Mouse (Mus musculus) midbrain, embryonic 14.5 days (tissue): ENCODE measurements around the gene Ankrd50. TPM values are rescaled to one million over a fixed set of nuclear protein-coding genes. Genes with fewer than 3 reads are reported as not detected.

Source experiments
- ATAC-seq: fragments of 200-750 bp; cut with Nextera tagmentation; 2 replicates; pipeline ENCODE4 v1.8.0; 2017; ENCODE audit warnings: moderate number of reproducible peaks, moderate library complexity; ENCODE audit not compliant: low FRiP score, low TSS enrichment
- DNase-seq: peaks from one replicate; pipeline ENCODE4 v3.0.0-alpha.2; 2015
- H3K27ac ChIP-seq: fragments of 300-500 bp; sonication (generic); replicated peaks from 2 replicates; pipeline ENCODE4 v1.5.1; 2014; ENCODE audit warnings: mild to moderate bottlenecking, low read depth, low read length, moderate library complexity
- H3K27me3 ChIP-seq: fragments of 300-500 bp; sonication (generic); 2 replicates; pipeline ENCODE4 v1.6.1; 2014; ENCODE audit warnings: low read length, control low read depth, mixed read lengths; ENCODE audit not compliant: control insufficient read depth, insufficient read depth
- H3K36me3 ChIP-seq: fragments of 300-500 bp; sonication (generic); 2 replicates; pipeline ENCODE4 v1.6.1; 2014; ENCODE audit warnings: low read length, control low read depth; ENCODE audit not compliant: control insufficient read depth, insufficient read depth
- H3K4me1 ChIP-seq: fragments of 300-500 bp; sonication (generic); 2 replicates; pipeline ENCODE4 v1.6.1; 2014; ENCODE audit warnings: mild to moderate bottlenecking, antibody characterized with exemption, low read length, control low read depth; ENCODE audit not compliant: control insufficient read depth, insufficient read depth
- H3K4me2 ChIP-seq: fragments of 300-500 bp; sonication (generic); 2 replicates; pipeline ENCODE4 v1.6.1; 2014; ENCODE audit warnings: mild to moderate bottlenecking, low read length, moderate library complexity
- H3K4me3 ChIP-seq: fragments of 300-500 bp; sonication (generic); replicated peaks from 2 replicates; pipeline ENCODE4 v1.5.1; 2014; ENCODE audit warnings: low read depth, low read length
- H3K9ac ChIP-seq: fragments of 300-500 bp; sonication (generic); replicated peaks from 2 replicates; pipeline ENCODE4 v1.6.1; 2014; ENCODE audit warnings: mild to moderate bottlenecking, low read length, moderate library complexity
- H3K9me3 ChIP-seq: fragments of 300-500 bp; sonication (generic); 2 replicates; pipeline ENCODE4 v1.6.1; 2016; ENCODE audit warnings: low read length, control low read depth, mixed read lengths; ENCODE audit not compliant: control insufficient read depth
- WGBS: fragments of 180-500 bp; shearing (Covaris S2); extraction: QIAGEN DNeasy Blood & Tissue Kit; methylation state at CpG from one replicate; pipeline ENCODE4 v1.1.7; 2014; 5-methylcytosine and 5-hydroxymethylcytosine counted together
- polyA plus RNA-seq: library from polyadenylated mRNA; unstranded; fragments of >200 nt; fragmentation: Nextera tagmentation; extraction: Ambion mirVana; gene quantifications from 2 replicates; pipeline ENCODE4 v1.2.1, GENCODE M21; 2014

Gene Ankrd50
- polyA plus RNA-seq, 1 experiment from 2014 or later = 37.1 TPM

DNA sequence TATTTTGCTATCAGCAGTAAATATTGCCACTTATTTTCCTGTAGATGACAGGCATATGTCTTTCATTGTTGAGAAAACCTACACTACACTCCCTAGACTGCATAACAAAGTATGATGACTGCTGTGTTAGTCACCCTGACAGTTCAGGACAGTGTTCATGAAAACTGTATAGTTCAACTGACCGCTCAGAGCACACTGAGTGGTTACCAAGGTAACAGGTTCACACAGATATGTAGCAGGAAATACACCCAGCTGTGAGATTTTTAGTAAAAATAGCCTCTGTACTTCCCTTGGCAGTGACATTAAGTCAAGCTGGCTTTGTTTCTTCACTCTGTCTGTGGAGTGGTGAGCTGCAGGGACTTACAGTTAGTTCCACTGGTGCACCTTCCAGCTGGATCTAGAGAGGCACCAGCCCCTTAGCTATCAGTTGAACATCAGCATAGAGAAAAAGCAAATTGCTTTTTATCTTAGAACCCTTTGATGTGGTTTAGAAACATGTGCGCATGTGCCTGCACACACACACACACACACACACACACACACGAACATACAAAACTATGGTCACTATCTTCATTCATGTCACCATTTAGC is 12.2 kb upstream of the Ankrd50 start:
- no peak overlapping the region for H3K4me3 ChIP-seq
- H3K9ac ChIP-seq = no peak overlapping the region
- 80% methylated on average over 3 of the region's 3 CpGs for WGBS
- no peaks in the 10 kb centered on the region for H3K27me3 ChIP-seq
- no peaks in the 10 kb centered on the region for H3K4me1 ChIP-seq
- DNase-seq = no peak
- no peak for ATAC-seq
- no peak overlapping the region for H3K4me2 ChIP-seq
- no peak overlapping the region for H3K27ac ChIP-seq
- no peaks in the 10 kb centered on the region for H3K9me3 ChIP-seq
- no peaks in the 10 kb centered on the region for H3K36me3 ChIP-seq

DNA sequence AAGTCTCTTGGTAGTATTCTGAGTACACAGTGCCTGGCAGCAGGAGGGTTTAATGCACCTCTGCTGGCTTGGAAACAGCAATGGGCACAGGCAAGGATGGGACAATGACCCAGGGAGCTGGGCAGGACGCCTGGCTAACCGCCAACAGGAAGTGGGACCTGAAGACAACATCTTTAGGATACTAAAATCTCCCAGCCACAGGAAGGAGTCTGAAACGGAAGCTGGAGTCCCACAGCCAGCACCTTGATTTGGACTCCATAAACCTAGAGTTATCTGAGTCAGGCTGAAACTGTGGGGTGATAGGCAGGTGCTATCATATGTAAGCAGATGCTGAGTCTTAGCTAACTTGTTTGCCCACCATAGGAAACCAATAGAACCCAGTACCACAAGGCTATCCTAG is 7.1 kb upstream of the Ankrd50 start:
- no peak overlapping the region for H3K27ac ChIP-seq
- no peak overlapping the region for H3K9ac ChIP-seq
- no peak overlapping the region for H3K4me2 ChIP-seq
- DNase-seq = no peak
- H3K36me3 ChIP-seq = no peaks in the 10 kb centered on the region
- no peaks in the 10 kb centered on the region for H3K27me3 ChIP-seq
- WGBS = 89% methylated on average over 3 of the region's 3 CpGs
- H3K9me3 ChIP-seq = no peaks in the 10 kb centered on the region
- H3K4me3 ChIP-seq = no peak overlapping the region
- H3K4me1 ChIP-seq = no peaks in the 10 kb centered on the region
- ATAC-seq = no peak

DNA sequence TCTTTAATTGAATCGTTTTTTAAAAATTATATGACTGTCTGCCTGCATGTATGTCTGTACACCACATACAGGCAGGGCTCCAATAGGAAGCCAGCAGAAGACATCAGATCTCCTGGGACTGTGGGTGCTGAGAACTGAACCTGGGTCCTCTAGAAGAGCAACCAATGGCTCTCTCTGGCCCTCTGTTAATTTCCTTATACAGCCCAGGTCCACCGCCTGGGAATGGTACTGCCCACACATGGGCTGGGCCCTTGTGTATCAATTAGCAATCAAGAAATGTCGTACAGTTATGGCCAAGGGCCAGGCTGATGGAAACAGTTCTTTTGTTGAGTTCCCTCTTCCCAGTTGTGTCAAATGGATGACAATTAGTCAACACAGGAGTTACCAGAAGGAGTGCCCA is 6.6 kb upstream of the Ankrd50 start:
- H3K4me1 ChIP-seq = no peaks in the 10 kb centered on the region
- DNase-seq (no peak), ATAC-seq (no peak)
- H3K4me3 ChIP-seq = no peak overlapping the region
- no peaks in the 10 kb centered on the region for H3K36me3 ChIP-seq
- no peak overlapping the region for H3K9ac ChIP-seq
- no peak overlapping the region for H3K27ac ChIP-seq
- WGBS = 82% methylated on average over 3 of the region's 3 CpGs
- H3K4me2 ChIP-seq = no peak overlapping the region
- no peaks in the 10 kb centered on the region for H3K9me3 ChIP-seq
- no peaks in the 10 kb centered on the region for H3K27me3 ChIP-seq

DNA sequence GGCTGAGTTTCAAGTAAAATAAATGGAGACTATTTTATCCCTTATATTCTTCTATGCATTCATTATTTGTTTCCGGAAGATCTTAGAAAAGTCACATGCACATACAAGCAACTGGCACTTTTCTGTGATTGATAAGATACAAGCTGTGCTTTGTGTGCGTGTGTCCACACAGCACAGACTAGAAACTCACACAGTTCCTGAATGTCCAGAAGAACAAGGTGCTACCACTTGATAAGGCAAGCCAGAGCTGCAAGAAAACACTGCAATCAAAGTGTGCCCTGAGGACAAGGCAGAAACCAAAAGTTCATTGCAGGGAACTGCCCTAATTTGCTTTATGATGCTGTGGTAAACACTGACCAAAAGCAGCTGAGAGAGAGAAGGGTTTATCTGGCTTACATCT is 6.1 kb upstream of the Ankrd50 start:
- Histone ChIP-seq H3K36me3 (no peaks in the 10 kb centered on the region), H3K27ac (no peak overlapping the region), H3K9ac (no peak overlapping the region), H3K4me1 (no peaks in the 10 kb centered on the region), H3K4me2 (no peak overlapping the region), H3K4me3 (no peak overlapping the region), H3K9me3 (no peaks in the 10 kb centered on the region), H3K27me3 (no peaks in the 10 kb centered on the region)
- no peak for ATAC-seq
- DNase-seq = no peak
- 92% methylated on average over 2 of the region's 2 CpGs for WGBS

DNA sequence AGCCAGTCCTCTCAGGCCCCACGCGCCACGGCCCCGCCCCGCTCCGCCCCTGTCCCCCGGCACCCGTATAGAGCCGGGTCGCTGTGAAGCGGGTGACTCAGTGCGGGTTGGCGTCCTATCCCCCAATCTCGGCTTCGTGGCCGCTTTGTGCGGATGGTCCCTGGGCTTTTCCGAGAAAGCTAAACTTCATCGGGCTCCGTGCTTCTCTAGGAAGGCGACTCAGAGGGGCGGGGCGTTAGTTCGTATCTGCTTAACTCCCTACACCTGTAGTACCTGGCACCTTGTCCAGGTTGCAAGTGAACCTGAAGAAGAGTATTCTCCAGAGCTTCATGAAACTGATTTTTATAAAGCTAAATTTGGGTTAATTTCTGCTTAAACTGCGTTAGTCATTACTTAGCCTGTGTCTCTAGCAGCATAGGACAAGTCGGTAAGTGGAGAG is 482 bp upstream of the Ankrd50 start:
- Histone ChIP-seq H3K36me3 (no peaks in the 10 kb centered on the region), H3K4me2 (peak overlapping the region; percentile 78), H3K4me1 (peaks cover 28% of the 10 kb centered on the region), H3K9me3 (no peaks in the 10 kb centered on the region), H3K27ac (peak overlapping the region; percentile 94; the same call in 1 of the 2 replicates), H3K9ac (no peak overlapping the region), H3K27me3 (no peaks in the 10 kb centered on the region), H3K4me3 (peak overlapping the region; percentile 93)
- 3% methylated on average over 26 of the region's 26 CpGs for WGBS
- DNase-seq (no peak), ATAC-seq (no peak; the same call in 1 of the 2 replicates)

DNA sequence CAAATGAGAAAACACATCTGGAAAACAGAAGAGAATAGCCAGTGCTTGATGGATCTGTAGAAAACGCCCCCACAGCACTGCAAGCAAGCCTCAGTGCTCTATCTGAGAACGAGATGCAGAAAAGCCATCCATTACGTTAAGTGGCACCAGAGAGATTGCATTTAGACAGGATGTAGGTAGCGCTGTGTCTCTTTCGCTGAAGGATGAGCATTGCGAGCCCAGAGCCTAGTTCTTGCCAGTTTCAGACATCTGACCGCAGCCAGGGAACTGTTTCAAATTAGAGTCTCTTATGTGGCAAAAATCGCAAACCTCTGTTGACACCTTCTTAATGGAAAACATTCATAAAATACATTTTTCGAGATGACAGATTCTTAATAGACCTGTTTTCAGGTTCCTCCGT is 1.1 kb downstream of the Ankrd50 start:
- peak; percentile 58 for DNase-seq
- Histone ChIP-seq H3K4me1 (peaks cover 42% of the 10 kb centered on the region), H3K9me3 (no peaks in the 10 kb centered on the region), H3K27ac (0 out of 2 replicates have a peak overlapping the region, but pooled peaks have one; percentile 23), H3K36me3 (0 out of 2 replicates have a peak, but pooled peaks cover under 1% of the 10 kb centered on the region), H3K9ac (peak overlapping the region; percentile 96), H3K4me2 (peak overlapping the region; percentile 78), H3K27me3 (no peaks in the 10 kb centered on the region), H3K4me3 (peak overlapping the region; percentile 93)
- no peak for ATAC-seq
- 18% methylated on average over 10 of the region's 10 CpGs for WGBS

DNA sequence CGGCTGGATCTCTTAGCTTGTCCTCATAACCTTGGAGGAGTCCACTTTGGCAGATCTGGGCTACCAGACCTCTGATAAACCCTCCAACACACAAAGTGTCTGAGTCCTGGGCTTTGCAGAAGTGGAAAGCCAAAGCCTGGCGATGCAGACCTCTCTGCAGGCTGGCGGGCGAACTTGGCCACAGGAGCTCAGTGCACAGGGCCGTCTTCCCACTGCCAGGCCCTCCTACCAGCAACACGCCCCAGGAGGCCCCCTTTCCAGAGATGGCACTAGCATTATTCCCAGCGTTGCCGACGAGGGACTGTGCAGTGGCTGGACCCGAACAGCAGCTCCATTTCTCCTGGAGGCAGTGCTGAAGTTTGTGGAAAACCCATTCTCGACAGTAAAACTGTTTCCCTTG is 1.9 kb downstream of the Ankrd50 start:
- Histone ChIP-seq H3K36me3 (peaks cover 6% of the 10 kb centered on the region; the same call in 1 of the 2 replicates), H3K4me1 (peaks cover 49% of the 10 kb centered on the region)

DNA sequence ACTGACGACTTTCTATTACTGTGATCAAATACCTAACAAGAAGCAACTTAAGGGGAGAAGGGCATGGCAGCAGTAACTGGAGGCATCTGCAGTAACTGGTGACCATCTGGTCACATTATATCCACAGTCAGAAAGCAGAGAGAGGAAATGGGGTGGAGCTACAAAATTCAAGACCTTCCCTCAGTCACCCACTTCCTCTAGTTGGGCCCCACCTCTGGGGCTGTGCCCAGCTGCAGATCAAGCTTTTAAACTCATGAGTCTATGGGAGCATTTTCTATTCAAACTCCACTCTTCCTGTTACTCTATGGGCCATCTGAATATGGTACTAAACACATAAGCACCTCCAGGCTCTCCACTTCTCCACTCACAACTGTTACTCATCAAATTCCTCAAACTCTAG is 3.5 kb downstream of the Ankrd50 start:
- Histone ChIP-seq H3K27ac (no peak overlapping the region), H3K9ac (peak overlapping the region; percentile 27; the same call in 1 of the 2 replicates), H3K4me1 (peaks cover 54% of the 10 kb centered on the region), H3K27me3 (no peaks in the 10 kb centered on the region), H3K4me3 (peak overlapping the region; percentile 93), H3K4me2 (peak overlapping the region; percentile 78), H3K36me3 (peaks cover 11% of the 10 kb centered on the region), H3K9me3 (no peaks in the 10 kb centered on the region)
- ATAC-seq (no peak), DNase-seq (no peak)
- WGBS = 67% methylated on average over 1 of the region's 1 CpGs

More for the DNA sequence above, 1.9 kb downstream of the Ankrd50 start:
- peak overlapping the region; percentile 93 for H3K4me3 ChIP-seq
- DNase-seq = peak; percentile 36
- H3K9me3 ChIP-seq = no peaks in the 10 kb centered on the region
- peak overlapping the region; percentile 96; the same call in 1 of the 2 replicates for H3K9ac ChIP-seq
- WGBS = 15% methylated on average over 11 of the region's 11 CpGs
- peak overlapping the region; percentile 78 for H3K4me2 ChIP-seq
- ATAC-seq = no peak
- no peak overlapping the region for H3K27ac ChIP-seq
- no peaks in the 10 kb centered on the region for H3K27me3 ChIP-seq

DNA sequence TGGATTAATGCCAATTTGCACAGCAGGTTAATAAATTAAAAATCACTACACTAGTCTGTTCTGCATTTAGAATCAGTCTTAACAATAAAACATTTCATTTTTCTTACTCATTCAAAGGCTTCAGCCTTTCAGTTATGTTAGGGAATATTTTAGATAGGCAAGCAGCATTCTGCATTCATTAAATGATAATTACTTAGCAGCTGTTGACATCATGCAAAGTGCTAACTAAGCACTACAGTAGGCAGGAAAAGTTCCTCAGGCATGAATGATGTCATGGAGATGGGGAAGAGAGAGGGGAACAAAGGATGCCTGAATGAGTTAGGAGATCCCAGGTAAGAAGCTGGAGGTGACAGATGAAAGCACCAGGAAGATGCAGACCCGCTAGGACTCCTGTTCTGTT is 6.7 kb downstream of the Ankrd50 start:
- DNase-seq = no peak
- Histone ChIP-seq H3K9me3 (no peaks in the 10 kb centered on the region), H3K4me3 (no peak overlapping the region), H3K4me1 (peaks cover 60% of the 10 kb centered on the region), H3K4me2 (peak overlapping the region; percentile 78), H3K27ac (no peak overlapping the region), H3K27me3 (no peaks in the 10 kb centered on the region), H3K9ac (no peak overlapping the region), H3K36me3 (peaks cover 18% of the 10 kb centered on the region)
- WGBS = 45% methylated on average over 1 of the region's 1 CpGs
- ATAC-seq = no peak
